In genomic region chr15:64558220-64558619, GRCm38 (mm10) we compare ENCODE assay signal across 24 mouse cellular contexts.
DNase-seq lines count a peak whose midpoint lies in the region; ATAC-seq and TF ChIP-seq lines count a peak whose summit lies in the region.
"Had no signal": no experiment of that assay in that cellular context is flagged by ENCODE, and none has a peak within 500 bp of the region (broad histone marks: within the 10 kb centered on the region; RNA-seq: fewer than 3 reads in every experiment).

No protein-coding gene starts in this region.

- H3K36me3 ChIP-seq in intestine, embryonic 15.5 days = no peaks in the 10 kb centered on the region
- H3K36me3 ChIP-seq: hindbrain, embryonic 10.5 days; hindbrain, embryonic 13.5 days had no signal

- TF ChIP-seq CTCF in embryonic fibroblast, embryonic 13.5 days (IDR thresholded peaks at IDR 0.05; ENCODE audit: borderline replicate concordance, insufficient read depth, low read length) = no peak

- 72% methylated on average over 1 of the region's 1 CpGs for WGBS in intestine, embryonic 15.5 days

- H3K9me3 ChIP-seq in intestine, embryonic 15.5 days = no peaks in the 10 kb centered on the region
- H3K9me3 ChIP-seq: hindbrain, embryonic 10.5 days; hindbrain, embryonic 13.5 days had no signal

- peak overlapping the region; percentile 92 for H3K27ac ChIP-seq in embryonic fibroblast, embryonic 13.5 days (ENCODE audit: insufficient read depth, low read length)
- H3K27ac ChIP-seq in intestine, embryonic 15.5 days = no peak overlapping the region
- H3K27ac ChIP-seq: gastrocnemius, adult 2 months; hindbrain, embryonic 10.5 days; hindbrain, embryonic 13.5 days had no signal

- no peak overlapping the region for H3K4me2 ChIP-seq in intestine, embryonic 15.5 days (replicated peaks)
- H3K4me2 ChIP-seq: heart, embryonic 11.5 days; hindbrain, embryonic 13.5 days had no signal

- no peak overlapping the region for H3K9ac ChIP-seq in intestine, embryonic 15.5 days
- H3K9ac ChIP-seq: forebrain, postnatal 0 days; hindbrain, embryonic 13.5 days had no signal

- no peaks in the 10 kb centered on the region for H3K27me3 ChIP-seq in intestine, embryonic 15.5 days (replicated peaks)
- H3K27me3 ChIP-seq: hindbrain, embryonic 13.5 days had no signal

- H3K4me1 ChIP-seq in embryonic fibroblast, embryonic 13.5 days (ENCODE audit: control insufficient read depth, insufficient read depth, low read length) = no peaks in the 10 kb centered on the region
- H3K4me1 ChIP-seq in intestine, embryonic 15.5 days (replicated peaks) = no peaks in the 10 kb centered on the region
- H3K4me1 ChIP-seq: hindbrain, embryonic 10.5 days; hindbrain, embryonic 13.5 days had no signal

- no peak overlapping the region for H3K4me3 ChIP-seq in embryonic fibroblast, embryonic 13.5 days (ENCODE audit: insufficient read depth, low read length)
- no peak overlapping the region for H3K4me3 ChIP-seq in intestine, embryonic 15.5 days (replicated peaks)
- H3K4me3 ChIP-seq: gastrocnemius, adult 2 months; hindbrain, embryonic 10.5 days; hindbrain, embryonic 13.5 days had no signal

- no peak for ATAC-seq in intestine, embryonic 15.5 days
- ATAC-seq: CD4-positive, CD25-positive, alpha-beta regulatory T cell, adult 4 months; forebrain, embryonic 14.5 days; forebrain, postnatal 0 days; hindbrain, embryonic 16.5 days; intestine, embryonic 16.5 days had no signal

- TF ChIP-seq POLR2A in embryonic fibroblast, embryonic 13.5 days (IDR thresholded peaks at IDR 0.05; ENCODE audit: low read depth, low read length) = no peak

- peak; percentile 69 for DNase-seq in 3T3-L1 (ENCODE audit: low read depth, low spot score)
- DNase-seq in Muller cell, postnatal 12 days (ENCODE audit: inconsistent ontology term) = peak; percentile 53
- DNase-seq in yolk sac, embryonic 10.5 days (ENCODE audit: low spot score) = no peak
- DNase-seq in right cerebral cortex, adult 2 months (ENCODE audit: low spot score in 2 of 2) = no peak
- DNase-seq: adrenal gland, adult 2 months; adrenal gland, postnatal 14 days; B cell, adult 2 months; cerebellum, adult 11 months; cerebellum, adult 2 months; cerebellum, adult 9-11 months; cerebellum, postnatal 36 days; forebrain, postnatal 0 days; gastrocnemius, adult 2 months; gastrocnemius, postnatal 14 days; heart, postnatal 36 days had no signal

Comparison
In these comparisons a context has a peak if more than half of its experiments do, and no peak if none do; other contexts are left out.
1. DNase-seq: peak in 3T3-L1 (single experiment) and Muller cell, postnatal 12 days (single experiment); none in yolk sac, embryonic 10.5 days (single experiment) and right cerebral cortex, adult 2 months (0 of 2).